Mouse (Mus musculus): ENCODE data around the gene Lamc1.

Lamc1 gene

DNA sequence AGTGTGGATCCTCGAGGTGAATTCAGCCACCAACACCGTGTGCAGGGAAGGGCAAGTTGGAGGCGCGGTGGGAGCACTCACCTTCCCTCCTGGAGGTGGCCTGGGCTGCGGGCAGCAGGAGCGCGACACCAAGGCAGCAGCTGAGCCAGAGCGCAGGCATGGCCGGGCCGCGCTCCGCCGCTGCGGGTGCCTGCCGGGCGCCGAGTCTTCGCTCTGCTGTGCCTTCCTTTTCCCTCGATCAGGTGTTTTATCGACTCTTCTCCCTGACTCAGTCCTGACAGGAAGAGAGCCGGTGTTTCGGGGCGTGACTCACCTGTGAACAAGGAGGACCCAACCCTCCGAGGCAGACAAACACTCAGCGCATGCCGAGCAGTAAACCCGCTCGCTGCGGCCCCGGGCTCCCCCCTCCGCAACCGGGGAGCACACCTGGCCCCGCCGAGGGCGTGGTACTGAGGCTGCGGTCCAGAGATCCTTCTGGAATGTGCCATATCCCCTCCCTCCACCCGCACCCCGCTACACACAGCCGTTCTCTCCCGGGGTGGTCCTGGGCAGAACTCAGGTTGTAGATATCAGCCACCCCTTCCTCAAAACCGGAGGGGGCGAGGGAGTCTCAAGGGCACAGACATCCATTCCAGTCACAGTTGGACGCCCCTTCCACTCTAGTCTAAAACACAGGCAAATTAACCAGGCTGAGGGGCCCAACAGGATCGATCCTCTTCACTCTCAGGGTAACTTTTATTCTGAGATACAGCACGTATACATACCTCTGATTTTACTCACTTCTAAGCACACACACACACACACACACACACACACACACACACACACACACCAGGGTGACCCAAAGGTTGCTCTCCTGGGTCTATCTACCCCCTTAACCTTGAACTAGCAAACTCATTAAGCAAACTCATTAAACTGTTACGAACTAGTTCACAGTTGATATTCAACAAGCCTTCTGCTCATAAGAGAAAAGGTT, 146.5 kb downstream of the Lamc1 start, which contains the start of gene Lamc2:
Gene Lamc2, minus strand, starts transcription at position 620 of the 976 bp plus-strand sequence.
- peak; percentile 58 for DNase-seq

- DNase-seq: no peak
These were observed 151.8 kb downstream of the Lamc1 start for GRCm38 (mm10) chr1:153180586-153181289.

GRCm38 (mm10) chr1:153180160-153180559, 152.4 kb downstream of the Lamc1 start:
- no peak for DNase-seq

- DNase-seq: peak; percentile 87
These were observed 157.8 kb downstream of the Lamc1 start for GRCm38 (mm10) chr1:153174801-153175200.

DNA sequence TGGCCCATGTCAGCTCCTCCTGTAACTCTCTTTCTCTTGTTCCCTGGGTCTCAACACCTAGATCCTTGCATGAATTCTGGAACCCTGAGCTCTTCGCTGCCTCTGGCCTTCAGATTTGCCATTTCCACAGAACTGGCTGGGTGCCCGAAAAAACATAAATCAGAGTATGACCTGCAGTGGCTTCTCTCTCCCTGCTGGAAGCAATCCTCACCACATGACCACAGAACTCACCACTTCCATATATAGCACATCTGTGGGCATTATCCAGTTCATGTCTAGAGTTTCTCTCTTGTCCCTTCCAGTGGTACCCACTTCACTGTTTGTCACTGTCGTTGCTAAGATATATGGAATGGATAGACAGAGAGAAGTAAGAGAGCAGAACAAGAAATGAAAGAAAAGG, 159.3 kb downstream of the Lamc1 start:
- peak; percentile 76 for DNase-seq

- DNase-seq: peak; percentile 27
These were observed 160.3 kb downstream of the Lamc1 start for GRCm38 (mm10) chr1:153172291-153172731.

DNA sequence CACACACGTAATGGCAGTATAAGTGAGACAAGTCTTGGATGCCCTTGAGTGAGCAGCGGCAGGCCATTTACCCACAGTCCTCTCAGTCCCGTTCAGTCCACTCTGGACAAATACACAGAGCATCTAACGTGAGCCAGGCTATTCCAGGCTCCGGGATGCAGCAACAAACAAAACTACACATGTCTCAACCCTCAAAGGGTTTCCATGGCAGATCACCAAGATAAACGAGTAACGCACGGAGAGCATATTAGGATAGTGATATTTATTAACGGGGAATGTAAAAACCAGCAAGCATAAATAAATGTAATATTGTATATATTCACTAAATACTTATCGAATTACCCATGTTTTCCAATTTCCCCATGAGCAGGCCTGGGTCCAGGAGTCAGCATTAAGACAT, 161.6 kb downstream of the Lamc1 start:
- no peak for DNase-seq
